Mouse (Mus musculus) cortical plate, adult 2 months (tissue): ENCODE data around the gene 4933428G20Rik.

ENCODE experiments used
- CTCF ChIP-seq: fragments of 200-500 bp; IDR thresholded peaks from 2 replicates; pipeline ENCODE4 v1.5.1; 2011; ENCODE audit warnings: mild to moderate bottlenecking, control low read depth, low read length; ENCODE audit not compliant: insufficient read depth; ENCODE audit errors: extremely low read depth
- POLR2A ChIP-seq: fragments of 200-500 bp; IDR thresholded peaks from 2 replicates; pipeline ENCODE4 v1.6.1; 2011; ENCODE audit warnings: mild to moderate bottlenecking, low read length, control low read depth; ENCODE audit not compliant: insufficient read depth; ENCODE audit errors: extremely low read depth

- no peak for TF ChIP-seq CTCF
- TF ChIP-seq POLR2A, result no peak
Observed at GRCm38 (mm10) chr11:97523827-97524261, 23.7 kb upstream of the 4933428G20Rik start.
